Mouse (Mus musculus) layer of hippocampus, adult 8-10 months (tissue): ENCODE data around the gene Dgat2. TPM values are rescaled to one million over a fixed set of nuclear protein-coding genes. Genes with fewer than 3 reads are reported as not detected.

Experiments
- DNase-seq, 2 experiments: peaks; one replicate each; pipeline ENCODE4 v3.0.0; 2022; ENCODE audit warnings: low spot score in 2 of 2
- total RNA-seq, 4 experiments: library from RNA; stranded (reverse); gene quantifications; 2 replicates each; pipeline ENCODE4 v1.2.4; 2022

Dgat2 gene
- total RNA-seq, 4 experiments from 2014 or later, result 80.9 to 89.3 (median 85.5) TPM

- no peak for DNase-seq
These were observed 20.1 kb downstream of the Dgat2 start for GRCm38 (mm10) chr7:99162462-99162861.

- no peak for DNase-seq
These were observed 20.6 kb downstream of the Dgat2 start for GRCm38 (mm10) chr7:99161961-99162360.

GRCm38 (mm10) chr7:99161529-99161928, 21.0 kb downstream of the Dgat2 start:
- DNase-seq, result no peak

- DNase-seq, result no peak
These were observed 21.5 kb downstream of the Dgat2 start for GRCm38 (mm10) chr7:99160995-99161394.

GRCm38 (mm10) chr7:99159446-99159845, 23.1 kb downstream of the Dgat2 start:
- no peak for DNase-seq

- DNase-seq, result no peak
These were observed 23.6 kb downstream of the Dgat2 start for GRCm38 (mm10) chr7:99158904-99159303.

- no peak for DNase-seq
These were observed 24.5 kb downstream of the Dgat2 start for GRCm38 (mm10) chr7:99158011-99158410.

- DNase-seq, result no peak
These were observed 25.8 kb downstream of the Dgat2 start for GRCm38 (mm10) chr7:99156737-99157136.

- no peak for DNase-seq
These were observed 26.9 kb downstream of the Dgat2 start for GRCm38 (mm10) chr7:99155311-99156289.

- DNase-seq, result no peak
These were observed 27.8 kb downstream of the Dgat2 start for GRCm38 (mm10) chr7:99154648-99155151.

- DNase-seq, result no peak
These were observed 28.8 kb downstream of the Dgat2 start for GRCm38 (mm10) chr7:99153686-99154202.

- no peak for DNase-seq
These were observed 29.8 kb downstream of the Dgat2 start for GRCm38 (mm10) chr7:99152756-99153155.

- DNase-seq, result peak; percentile 92 to 97
These were observed 31.2 kb downstream of the Dgat2 start for GRCm38 (mm10) chr7:99151342-99151741.

- DNase-seq, result no peak
These were observed 33.5 kb downstream of the Dgat2 start for GRCm38 (mm10) chr7:99149017-99149416.

- DNase-seq, result no peak
These were observed 35.0 kb downstream of the Dgat2 start for GRCm38 (mm10) chr7:99147494-99147893.

- DNase-seq, result no peak
These were observed 35.6 kb downstream of the Dgat2 start for GRCm38 (mm10) chr7:99146906-99147305.

- DNase-seq, result no peak
These were observed 36.5 kb downstream of the Dgat2 start for GRCm38 (mm10) chr7:99146011-99146410.

GRCm38 (mm10) chr7:99144616-99145015, 37.9 kb downstream of the Dgat2 start:
- DNase-seq, result peak; percentile 58 to 60

GRCm38 (mm10) chr7:99143244-99143643, 39.3 kb downstream of the Dgat2 start:
- no peak for DNase-seq

- DNase-seq, result no peak
These were observed 40.5 kb downstream of the Dgat2 start for GRCm38 (mm10) chr7:99141919-99142606.

GRCm38 (mm10) chr7:99140984-99141918, 41.3 kb downstream of the Dgat2 start, which contains the start of gene Uvrag:
Gene Uvrag (minus strand): TSS chr7:99141141.
- DNase-seq, result peak; percentile 99 to 100
